Mouse (Mus musculus) liver, embryonic 14.5 days (tissue): ENCODE data around the gene H60b.
"Not testable (repeated sequence)": the region's sequence is repeated elsewhere in the genome, so short reads cannot be mapped to it uniquely, and the experiment has no call there.

Source experiments
- CTCF ChIP-seq: IDR thresholded peaks from 2 replicates; pipeline ENCODE4 v1.5.1; 2016; ENCODE audit warnings: antibody characterized with exemption, low read depth, control low read depth
- EP300 ChIP-seq: IDR thresholded peaks from 2 replicates; pipeline ENCODE4 v1.6.1; 2016; ENCODE audit warnings: antibody characterized with exemption, low read depth

- not testable (repeated sequence) for TF ChIP-seq CTCF, EP300
Measured at GRCm38 (mm10) chr10:22272914-22273683, 114.7 kb downstream of the H60b start.
